Mouse (Mus musculus) megakaryocyte, embryonic 14.5 days (primary cell): Measurements from ENCODE around the gene Pdlim7. TPM values are rescaled to one million over a fixed set of nuclear protein-coding genes. Genes with fewer than 3 reads are reported as not detected.
A peak's percentile ranks its signal among the peaks of the same experiment; 100 is the strongest.

Experiments
- H3K27me3 ChIP-seq: replicated peaks from 2 replicates; pipeline ENCODE3; 2012; ENCODE audit warnings: inconsistent platforms
- H3K36me3 ChIP-seq: replicated peaks from 2 replicates; pipeline ENCODE3; 2012; ENCODE audit warnings: low read length, inconsistent platforms, mixed read lengths
- H3K4me1 ChIP-seq: 2 replicates; pipeline ENCODE4 v1.6.1; 2012; ENCODE audit warnings: inconsistent platforms
- H3K4me3 ChIP-seq: replicated peaks from 2 replicates; pipeline ENCODE3; 2012; ENCODE audit warnings: moderate library complexity, mild to moderate bottlenecking, inconsistent platforms
- H3K9me3 ChIP-seq: 2 replicates; pipeline ENCODE4 v1.6.1; 2012; ENCODE audit warnings: inconsistent platforms
- FLI1 ChIP-seq: IDR thresholded peaks from 2 replicates; pipeline ENCODE4 v1.6.1; 2012; ENCODE audit warnings: low read length, inconsistent platforms, mixed read lengths
- GATA1 ChIP-seq: IDR thresholded peaks from 3 replicates; pipeline ENCODE4 v1.6.1; 2012; ENCODE audit warnings: mixed read lengths, low read length, inconsistent platforms, borderline replicate concordance
- polyA plus RNA-seq: library from polyadenylated mRNA; stranded (reverse); fragments of >175 nt; gene quantifications from 2 replicates; pipeline ENCODE4 v1.2.3, GENCODE M21; 2012; ENCODE audit warnings: low replicate concordance; ENCODE audit not compliant: insufficient read depth

The Pdlim7 gene
- polyA plus RNA-seq, 1 experiment, result 681 TPM

- Histone ChIP-seq H3K4me3 (no peak overlapping the region), H3K27me3 (peaks cover 76% of the 10 kb centered on the region), H3K36me3 (no peaks in the 10 kb centered on the region), H3K4me1 (peaks cover 38% of the 10 kb centered on the region), H3K9me3 (peaks cover 17% of the 10 kb centered on the region)
- TF ChIP-seq FLI1, result no peak
- TF ChIP-seq GATA1, result no peak
Observed at GRCm38 (mm10) chr13:55478036-55478435, 35.4 kb downstream of the Pdlim7 start.

- no peak for TF ChIP-seq GATA1
- TF ChIP-seq FLI1, result no peak
- Histone ChIP-seq H3K36me3 (no peaks in the 10 kb centered on the region), H3K4me1 (peaks cover 42% of the 10 kb centered on the region), H3K27me3 (peaks cover 76% of the 10 kb centered on the region), H3K9me3 (peaks cover 17% of the 10 kb centered on the region), H3K4me3 (no peak overlapping the region)
Observed at GRCm38 (mm10) chr13:55477492-55477891, 36.0 kb downstream of the Pdlim7 start.

GRCm38 (mm10) chr13:55476256-55476655 lies 37.2 kb downstream of the Pdlim7 start:
- peaks cover 76% of the 10 kb centered on the region for H3K27me3 ChIP-seq
- TF ChIP-seq FLI1 (no peak), GATA1 (no peak)
- no peak overlapping the region for H3K4me3 ChIP-seq
- no peaks in the 10 kb centered on the region for H3K36me3 ChIP-seq
- H3K9me3 ChIP-seq, result peaks cover 17% of the 10 kb centered on the region
- peaks cover 54% of the 10 kb centered on the region for H3K4me1 ChIP-seq

- TF ChIP-seq FLI1 (no peak), GATA1 (no peak)
- Histone ChIP-seq H3K27me3 (peaks cover 77% of the 10 kb centered on the region), H3K4me1 (peaks cover 59% of the 10 kb centered on the region), H3K9me3 (peaks cover 17% of the 10 kb centered on the region), H3K4me3 (no peak overlapping the region), H3K36me3 (no peaks in the 10 kb centered on the region)
Observed at GRCm38 (mm10) chr13:55475750-55476149, 37.7 kb downstream of the Pdlim7 start.

- Histone ChIP-seq H3K9me3 (peaks cover 12% of the 10 kb centered on the region), H3K4me3 (no peak overlapping the region), H3K36me3 (no peaks in the 10 kb centered on the region), H3K4me1 (peaks cover 61% of the 10 kb centered on the region), H3K27me3 (peaks cover 79% of the 10 kb centered on the region)
- TF ChIP-seq FLI1 (no peak), GATA1 (no peak)
Observed at GRCm38 (mm10) chr13:55474621-55475069, 38.8 kb downstream of the Pdlim7 start.

- Histone ChIP-seq H3K9me3 (peaks cover 12% of the 10 kb centered on the region), H3K4me3 (no peak overlapping the region), H3K27me3 (peaks cover 86% of the 10 kb centered on the region), H3K36me3 (no peaks in the 10 kb centered on the region), H3K4me1 (peaks cover 61% of the 10 kb centered on the region)
- no peak for TF ChIP-seq GATA1
- no peak for TF ChIP-seq FLI1
Observed at GRCm38 (mm10) chr13:55473961-55474360, 39.5 kb downstream of the Pdlim7 start.

- peak overlapping the region; percentile 48 for H3K4me3 ChIP-seq
- TF ChIP-seq FLI1 (no peak), GATA1 (no peak)
- H3K36me3 ChIP-seq, result no peaks in the 10 kb centered on the region
- H3K27me3 ChIP-seq, result peaks cover 92% of the 10 kb centered on the region
- peaks cover 12% of the 10 kb centered on the region for H3K9me3 ChIP-seq
- peaks cover 57% of the 10 kb centered on the region for H3K4me1 ChIP-seq
Observed at GRCm38 (mm10) chr13:55473076-55473831, 40.2 kb downstream of the Pdlim7 start.

- H3K36me3 ChIP-seq, result no peaks in the 10 kb centered on the region
- peaks cover 12% of the 10 kb centered on the region for H3K9me3 ChIP-seq
- H3K4me3 ChIP-seq, result peak overlapping the region; percentile 94
- H3K4me1 ChIP-seq, result peaks cover 54% of the 10 kb centered on the region
- TF ChIP-seq GATA1, result no peak
- TF ChIP-seq FLI1, result no peak
- peaks cover 99% of the 10 kb centered on the region for H3K27me3 ChIP-seq
Observed at GRCm38 (mm10) chr13:55472132-55473022, 41.1 kb downstream of the Pdlim7 start.

- TF ChIP-seq GATA1 (no peak), FLI1 (no peak)
- Histone ChIP-seq H3K27me3 (peaks cover 99% of the 10 kb centered on the region), H3K36me3 (no peaks in the 10 kb centered on the region), H3K4me1 (peaks cover 53% of the 10 kb centered on the region), H3K9me3 (peaks cover 12% of the 10 kb centered on the region), H3K4me3 (peak overlapping the region; percentile 94)
Observed at GRCm38 (mm10) chr13:55471819-55472131, 41.7 kb downstream of the Pdlim7 start.
